Mouse (Mus musculus): ENCODE results near the gene 5530401A14Rik. TPM values are rescaled to one million over a fixed set of nuclear protein-coding genes. Genes with fewer than 3 reads are reported as not detected.

The 5530401A14Rik gene
- total and polyA plus RNA-seq, 2 experiments from 2014 or later = 0.67 TPM; not detected in 1

- Histone ChIP-seq H3K9ac (replicated peaks; ENCODE audit: low read length, poor library complexity, severe bottlenecking) (no peak overlapping the region), H3K9me3 (ENCODE audit: low read length) (no peaks in the 10 kb centered on the region), H3K27ac (ENCODE audit: low read depth, low read length) (no peak overlapping the region), H3K36me3 (ENCODE audit: insufficient read depth, low read length) (no peaks in the 10 kb centered on the region), H3K4me2 (ENCODE audit: low read depth, low read length, poor library complexity, severe bottlenecking) (no peak overlapping the region), H3K4me3 (ENCODE audit: low read depth, low read length) (no peak overlapping the region), H3K4me1 (ENCODE audit: insufficient read depth, low read length) (peaks cover 9% of the 10 kb centered on the region; the same call in 1 of the 2 replicates), H3K27me3 (ENCODE audit: insufficient read depth, low read length) (no peaks in the 10 kb centered on the region)
- no peak for DNase-seq (ENCODE audit: low spot score)
- 90% methylated on average over 6 of the region's 6 CpGs for WGBS
- ATAC-seq (ENCODE audit: low FRiP score) = no peak
- TF ChIP-seq CTCF (IDR thresholded peaks at IDR 0.05) = no peak
Observed at GRCm38 (mm10) chr11:81896511-81896910, 36.0 kb downstream of the 5530401A14Rik start.

DNA sequence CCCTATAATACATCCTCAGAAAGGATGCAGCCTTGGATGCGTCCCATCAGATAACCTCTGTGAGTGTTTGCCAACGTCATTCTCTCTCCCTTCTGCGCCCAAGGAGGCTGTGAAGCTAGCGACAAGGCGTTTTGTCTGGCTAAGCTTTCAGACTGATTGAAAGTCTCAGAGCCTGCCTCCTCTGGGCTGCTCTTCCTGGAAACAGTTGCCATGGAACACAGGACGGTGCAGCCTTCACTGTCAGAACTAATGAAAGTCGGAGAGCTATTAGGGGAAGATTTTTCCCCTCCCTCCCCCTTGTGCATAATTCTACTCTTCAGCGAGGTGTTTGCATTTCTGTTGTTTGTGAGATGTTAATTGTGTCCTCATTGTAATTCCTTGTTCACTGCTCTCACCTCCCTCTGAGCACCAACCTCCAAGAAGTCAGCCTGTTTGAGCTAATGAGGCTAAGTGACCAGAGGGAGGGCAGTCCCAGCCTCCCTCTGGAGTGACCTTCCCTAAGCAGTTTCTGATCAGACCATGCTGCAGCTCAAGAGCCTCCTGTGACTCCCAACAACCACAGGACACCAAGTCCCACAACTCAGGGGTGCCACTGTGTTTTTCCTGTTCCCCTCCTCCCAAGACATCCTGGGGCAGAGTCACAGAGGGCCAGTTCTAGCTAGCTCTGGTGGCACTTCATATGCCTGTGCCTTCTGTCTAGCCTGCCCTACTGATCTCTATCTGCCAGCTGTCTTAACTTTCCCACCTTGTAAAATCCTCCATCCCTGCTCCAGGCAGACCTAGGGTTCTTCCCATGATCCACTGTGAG is 37.3 kb downstream of the 5530401A14Rik start:
- under 1% methylated on average over 8 of the region's 8 CpGs for WGBS
- ATAC-seq (ENCODE audit: low FRiP score) (peak; percentile 63; the same call in 1 of the 2 replicates), DNase-seq (ENCODE audit: low spot score) (peak; percentile 80)
- H3K4me2 ChIP-seq (ENCODE audit: low read depth, low read length, poor library complexity, severe bottlenecking) = 0 out of 2 replicates have a peak overlapping the region, but pooled peaks have one; percentile 12
- TF ChIP-seq CTCF (IDR thresholded peaks at IDR 0.05) = no peak
- no peak overlapping the region for H3K4me3 ChIP-seq (ENCODE audit: low read depth, low read length)
- no peaks in the 10 kb centered on the region for H3K36me3 ChIP-seq (ENCODE audit: insufficient read depth, low read length)
- peak overlapping the region; percentile 62 for H3K27ac ChIP-seq (ENCODE audit: low read depth, low read length)
- H3K9me3 ChIP-seq (ENCODE audit: low read length) = no peaks in the 10 kb centered on the region
- no peaks in the 10 kb centered on the region for H3K27me3 ChIP-seq (ENCODE audit: insufficient read depth, low read length)
- H3K4me1 ChIP-seq (ENCODE audit: insufficient read depth, low read length) = peaks cover 9% of the 10 kb centered on the region; the same call in 1 of the 2 replicates
- H3K9ac ChIP-seq (replicated peaks; ENCODE audit: low read length, poor library complexity, severe bottlenecking) = no peak overlapping the region

DNA sequence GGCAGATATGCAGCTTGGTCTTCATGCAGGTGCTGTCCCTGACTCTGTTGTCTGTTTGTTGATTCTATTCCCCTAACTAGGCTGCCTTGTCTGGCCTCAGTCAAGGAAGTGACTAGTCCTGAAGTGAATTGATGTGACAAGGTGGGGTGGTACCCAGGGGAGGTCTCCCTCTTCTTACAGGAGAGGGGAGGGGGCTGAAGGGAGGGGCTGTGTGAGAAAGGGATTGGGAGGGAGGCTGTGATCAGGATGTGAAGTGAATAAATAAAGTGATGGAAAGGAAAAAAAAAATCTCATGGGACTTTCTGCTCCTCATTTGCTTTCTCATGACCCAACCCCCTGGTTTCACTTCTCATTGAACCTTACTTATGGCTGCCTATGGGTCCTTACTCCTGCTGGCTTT is 41.8 kb downstream of the 5530401A14Rik start:
- TF ChIP-seq CTCF (IDR thresholded peaks at IDR 0.05) = no peak

DNA sequence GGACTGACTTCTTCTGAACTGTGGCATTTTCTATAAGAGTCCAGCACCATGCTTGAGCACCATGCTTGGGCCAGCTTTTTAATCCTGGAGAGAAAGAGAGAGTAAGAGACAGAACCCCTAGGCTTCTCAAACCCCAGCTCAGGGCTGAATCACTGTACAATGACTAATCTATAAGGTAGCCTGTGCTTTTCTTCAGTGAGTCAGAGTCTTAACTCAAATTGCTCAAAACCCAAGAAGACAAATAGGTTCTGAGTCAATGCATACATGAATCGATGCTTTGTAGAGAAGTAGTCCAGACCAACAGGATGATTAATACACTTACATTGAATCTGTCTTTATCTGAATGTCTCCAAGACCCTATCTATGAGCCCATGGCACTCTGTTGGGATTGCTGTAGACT is 48.3 kb downstream of the 5530401A14Rik start:
- DNase-seq (ENCODE audit: low spot score) = no peak
- no peaks in the 10 kb centered on the region for H3K9me3 ChIP-seq (ENCODE audit: low read length)
- H3K4me2 ChIP-seq (ENCODE audit: low read depth, low read length, poor library complexity, severe bottlenecking) = no peak overlapping the region
- 97% methylated on average over 1 of the region's 1 CpGs for WGBS
- ATAC-seq (ENCODE audit: low FRiP score) = no peak
- no peak overlapping the region for H3K27ac ChIP-seq (ENCODE audit: low read depth, low read length)
- H3K36me3 ChIP-seq (ENCODE audit: insufficient read depth, low read length) = no peaks in the 10 kb centered on the region
- TF ChIP-seq CTCF (IDR thresholded peaks at IDR 0.05) = no peak
- no peak overlapping the region for H3K9ac ChIP-seq (replicated peaks; ENCODE audit: low read length, poor library complexity, severe bottlenecking)
- no peaks in the 10 kb centered on the region for H3K4me1 ChIP-seq (ENCODE audit: insufficient read depth, low read length)
- no peaks in the 10 kb centered on the region for H3K27me3 ChIP-seq (ENCODE audit: insufficient read depth, low read length)
- no peak overlapping the region for H3K4me3 ChIP-seq (ENCODE audit: low read depth, low read length)

More for the DNA sequence above, 41.8 kb downstream of the 5530401A14Rik start:
- no peak overlapping the region for H3K9ac ChIP-seq (replicated peaks; ENCODE audit: low read length, poor library complexity, severe bottlenecking)
- H3K4me3 ChIP-seq (ENCODE audit: low read depth, low read length) = no peak overlapping the region
- H3K9me3 ChIP-seq (ENCODE audit: low read length) = no peaks in the 10 kb centered on the region
- H3K4me1 ChIP-seq (ENCODE audit: insufficient read depth, low read length) = peaks cover 7% of the 10 kb centered on the region; the same call in 1 of the 2 replicates
- H3K27me3 ChIP-seq (ENCODE audit: insufficient read depth, low read length) = no peaks in the 10 kb centered on the region
- no peak overlapping the region for H3K4me2 ChIP-seq (ENCODE audit: low read depth, low read length, poor library complexity, severe bottlenecking)
- no peak overlapping the region for H3K27ac ChIP-seq (ENCODE audit: low read depth, low read length)
- ATAC-seq (ENCODE audit: low FRiP score) (no peak), DNase-seq (ENCODE audit: low spot score) (no peak)
- no peaks in the 10 kb centered on the region for H3K36me3 ChIP-seq (ENCODE audit: insufficient read depth, low read length)

GRCm38 (mm10) chr11:81909397-81909894 is 49.0 kb downstream of the 5530401A14Rik start:
- H3K4me2 ChIP-seq (ENCODE audit: low read depth, low read length, poor library complexity, severe bottlenecking) = no peak overlapping the region
- no peaks in the 10 kb centered on the region for H3K27me3 ChIP-seq (ENCODE audit: insufficient read depth, low read length)
- no peak overlapping the region for H3K4me3 ChIP-seq (ENCODE audit: low read depth, low read length)
- H3K36me3 ChIP-seq (ENCODE audit: insufficient read depth, low read length) = no peaks in the 10 kb centered on the region
- no peak overlapping the region for H3K9ac ChIP-seq (replicated peaks; ENCODE audit: low read length, poor library complexity, severe bottlenecking)
- no peak overlapping the region for H3K27ac ChIP-seq (ENCODE audit: low read depth, low read length)
- TF ChIP-seq CTCF (IDR thresholded peaks at IDR 0.05) = no peak
- DNase-seq (ENCODE audit: low spot score) (no peak), ATAC-seq (ENCODE audit: low FRiP score) (no peak)
- no peaks in the 10 kb centered on the region for H3K4me1 ChIP-seq (ENCODE audit: insufficient read depth, low read length)
- 81% methylated on average over 5 of the region's 5 CpGs for WGBS
- no peaks in the 10 kb centered on the region for H3K9me3 ChIP-seq (ENCODE audit: low read length)

- H3K36me3 ChIP-seq (ENCODE audit: insufficient read depth, low read length) = no peaks in the 10 kb centered on the region
- H3K9me3 ChIP-seq (ENCODE audit: low read length) = no peaks in the 10 kb centered on the region
- 86% methylated on average over 4 of the region's 4 CpGs for WGBS
- TF ChIP-seq CTCF (IDR thresholded peaks at IDR 0.05) = no peak
- no peak for ATAC-seq (ENCODE audit: low FRiP score)
- H3K9ac ChIP-seq (replicated peaks; ENCODE audit: low read length, poor library complexity, severe bottlenecking) = no peak overlapping the region
- H3K4me1 ChIP-seq (ENCODE audit: insufficient read depth, low read length) = 0 out of 2 replicates have a peak, but pooled peaks cover 2% of the 10 kb centered on the region
- H3K4me2 ChIP-seq (ENCODE audit: low read depth, low read length, poor library complexity, severe bottlenecking) = no peak overlapping the region
- DNase-seq (ENCODE audit: low spot score) = no peak
- no peaks in the 10 kb centered on the region for H3K27me3 ChIP-seq (ENCODE audit: insufficient read depth, low read length)
- no peak overlapping the region for H3K4me3 ChIP-seq (ENCODE audit: low read depth, low read length)
- no peak overlapping the region for H3K27ac ChIP-seq (ENCODE audit: low read depth, low read length)
Observed at GRCm38 (mm10) chr11:81913071-81913470, 52.6 kb downstream of the 5530401A14Rik start.
